Mouse (Mus musculus): Measurements from ENCODE around the gene Dpm1. TPM values are rescaled to one million over a fixed set of nuclear protein-coding genes. Genes with fewer than 3 reads are reported as not detected.

The Dpm1 gene
- total RNA-seq (2014; fragmentation: Nextera tagmentation), result 69.5 and 95.9 TPM in 2 replicates
- 30.5 and 40.1 TPM in 2 replicates for total RNA-seq (2017)

- ATAC-seq (replicated peaks; ENCODE audit: low FRiP score, low TSS enrichment, poor library complexity, severe bottlenecking), result peak; percentile 80
Observed at GRCm38 (mm10) chr2:168230026-168230728, at the start of gene Dpm1, which contains the start of the genes Gm20716 and Mocs3. Gene Dpm1 (minus strand): TSS chr2:168230591. Gene Gm20716 (minus strand): TSS chr2:168230364. Gene Mocs3 (plus strand): TSS chr2:168230622.

GRCm38 (mm10) chr2:168274374-168274935, 44.1 kb upstream of the Dpm1 start:
- peak; percentile 67 for ATAC-seq (replicated peaks; ENCODE audit: low FRiP score, low TSS enrichment, poor library complexity, severe bottlenecking)

- peak; percentile 78 for ATAC-seq (replicated peaks; ENCODE audit: low FRiP score, low TSS enrichment, poor library complexity, severe bottlenecking)
Observed at GRCm38 (mm10) chr2:168273387-168273786, 43.0 kb upstream of the Dpm1 start.

- no peak for ATAC-seq (replicated peaks; ENCODE audit: low FRiP score, low TSS enrichment, poor library complexity, severe bottlenecking)
Observed at GRCm38 (mm10) chr2:168268033-168268432, 37.6 kb upstream of the Dpm1 start.

- ATAC-seq (replicated peaks; ENCODE audit: low FRiP score, low TSS enrichment, poor library complexity, severe bottlenecking), result no peak
Observed at GRCm38 (mm10) chr2:168260900-168261299, 30.5 kb upstream of the Dpm1 start.

GRCm38 (mm10) chr2:168260124-168260523, 29.7 kb upstream of the Dpm1 start:
- ATAC-seq (replicated peaks; ENCODE audit: low FRiP score, low TSS enrichment, poor library complexity, severe bottlenecking), result no peak

GRCm38 (mm10) chr2:168259046-168259445, 28.7 kb upstream of the Dpm1 start:
- ATAC-seq (replicated peaks; ENCODE audit: low FRiP score, low TSS enrichment, poor library complexity, severe bottlenecking), result no peak

GRCm38 (mm10) chr2:168257188-168257587, 26.8 kb upstream of the Dpm1 start:
- no peak for ATAC-seq (replicated peaks; ENCODE audit: low FRiP score, low TSS enrichment, poor library complexity, severe bottlenecking)

GRCm38 (mm10) chr2:168256506-168256905, 26.1 kb upstream of the Dpm1 start:
- no peak for ATAC-seq (replicated peaks; ENCODE audit: low FRiP score, low TSS enrichment, poor library complexity, severe bottlenecking)

- no peak for ATAC-seq (replicated peaks; ENCODE audit: low FRiP score, low TSS enrichment, poor library complexity, severe bottlenecking)
Observed at GRCm38 (mm10) chr2:168253822-168254221, 23.4 kb upstream of the Dpm1 start.

- ATAC-seq (replicated peaks; ENCODE audit: low FRiP score, low TSS enrichment, poor library complexity, severe bottlenecking), result peak; percentile 43; the same call in 1 of the 2 replicates
Observed at GRCm38 (mm10) chr2:168252639-168253292, 22.4 kb upstream of the Dpm1 start.

- ATAC-seq (replicated peaks; ENCODE audit: low FRiP score, low TSS enrichment, poor library complexity, severe bottlenecking), result peak; percentile 76
Observed at GRCm38 (mm10) chr2:168250270-168250669, 19.9 kb upstream of the Dpm1 start.

- peak; percentile 64 for ATAC-seq (replicated peaks; ENCODE audit: low FRiP score, low TSS enrichment, poor library complexity, severe bottlenecking)
Observed at GRCm38 (mm10) chr2:168248856-168249245, 18.5 kb upstream of the Dpm1 start.

GRCm38 (mm10) chr2:168248167-168248855, 17.9 kb upstream of the Dpm1 start:
- no peak for ATAC-seq (replicated peaks; ENCODE audit: low FRiP score, low TSS enrichment, poor library complexity, severe bottlenecking)

- no peak for ATAC-seq (replicated peaks; ENCODE audit: low FRiP score, low TSS enrichment, poor library complexity, severe bottlenecking)
Observed at GRCm38 (mm10) chr2:168245571-168245970, 15.2 kb upstream of the Dpm1 start.

GRCm38 (mm10) chr2:168243278-168243677, 12.9 kb upstream of the Dpm1 start:
- no peak for ATAC-seq (replicated peaks; ENCODE audit: low FRiP score, low TSS enrichment, poor library complexity, severe bottlenecking)

GRCm38 (mm10) chr2:168242841-168243240, 12.4 kb upstream of the Dpm1 start:
- ATAC-seq (replicated peaks; ENCODE audit: low FRiP score, low TSS enrichment, poor library complexity, severe bottlenecking), result peak; percentile 53; the same call in 1 of the 2 replicates

GRCm38 (mm10) chr2:168238335-168238734, 7.9 kb upstream of the Dpm1 start:
- ATAC-seq (replicated peaks; ENCODE audit: low FRiP score, low TSS enrichment, poor library complexity, severe bottlenecking), result no peak

GRCm38 (mm10) chr2:168233286-168233685, 2.9 kb upstream of the Dpm1 start:
- ATAC-seq (replicated peaks; ENCODE audit: low FRiP score, low TSS enrichment, poor library complexity, severe bottlenecking), result no peak

GRCm38 (mm10) chr2:168231471-168231829, 1.1 kb upstream of the Dpm1 start:
- no peak for ATAC-seq (replicated peaks; ENCODE audit: low FRiP score, low TSS enrichment, poor library complexity, severe bottlenecking)

All from megakaryocyte-erythroid progenitor cell, adult 5-6 weeks (primary cell).